Mouse (Mus musculus) kidney, adult 18-20 months (tissue): ENCODE data around the gene Trio.
"Not testable (repeated sequence)": the region's sequence is repeated elsewhere in the genome, so short reads cannot be mapped to it uniquely, and the experiment has no call there.

Source experiments
- DNase-seq: peaks from one replicate; pipeline ENCODE4 v3.0.0; 2021

The Trio gene

DNA sequence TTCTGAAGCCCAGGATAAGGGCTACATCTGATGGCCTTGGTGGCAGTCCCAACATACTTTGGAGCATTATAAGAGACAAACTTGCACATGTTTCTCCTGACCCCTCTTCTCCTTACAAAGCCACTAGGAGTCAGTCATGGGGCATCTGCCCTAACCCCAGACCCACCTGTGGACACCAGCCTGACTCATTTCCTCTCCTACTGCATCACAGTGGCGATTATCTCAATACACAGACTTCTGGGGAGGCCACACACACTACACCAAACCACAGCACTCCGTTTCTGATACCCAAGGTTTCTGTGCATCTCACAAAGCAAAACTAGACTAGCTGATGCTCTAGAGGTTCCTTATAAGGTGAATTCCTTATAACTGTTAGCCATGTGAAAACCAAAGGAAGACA is 153.4 kb downstream of the Trio start:
- DNase-seq: no peak

DNA sequence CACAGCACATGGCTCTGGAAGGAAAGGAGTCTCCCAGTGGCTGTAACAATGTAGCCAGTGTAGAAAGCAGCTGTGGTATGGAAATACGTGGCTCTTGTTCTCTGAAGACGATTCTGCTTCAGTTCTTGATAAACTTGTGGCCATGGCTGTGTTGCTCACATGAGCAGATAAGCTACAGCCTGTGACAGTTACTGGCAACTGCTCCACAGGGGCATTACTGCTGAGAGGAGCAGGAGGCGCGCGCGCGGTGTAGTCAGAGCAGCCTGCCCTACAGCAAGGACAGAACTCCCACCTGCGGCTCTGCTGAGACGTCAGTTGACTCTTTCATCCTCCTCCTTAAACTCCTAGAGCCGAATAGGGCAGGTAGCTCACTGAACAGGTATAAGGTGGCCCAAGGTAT is 153.9 kb downstream of the Trio start:
- DNase-seq: no peak

DNA sequence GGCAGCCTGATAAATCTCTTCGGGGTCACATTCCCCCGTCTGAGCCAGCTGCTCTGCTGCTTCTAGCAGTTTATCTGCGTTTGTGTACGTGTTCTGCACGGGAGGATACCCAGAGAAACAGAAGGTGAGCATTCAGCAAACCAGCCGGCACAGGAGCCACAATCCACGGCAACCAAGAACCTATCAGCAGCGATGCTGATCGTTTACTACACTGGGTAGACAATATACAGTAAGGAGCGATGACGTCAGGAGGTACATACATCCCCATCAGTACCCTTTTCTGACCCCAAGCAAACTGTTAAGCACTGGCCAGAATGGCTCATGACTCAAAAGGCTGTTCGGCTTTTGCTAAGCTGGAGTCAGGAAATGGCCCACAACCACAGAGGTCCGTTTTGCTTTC is 154.4 kb downstream of the Trio start:
- no peak for DNase-seq

GRCm38 (mm10) chr15:27869001-27869400 is 156.6 kb downstream of the Trio start:
- DNase-seq: no peak

- no peak for DNase-seq
Observed at GRCm38 (mm10) chr15:27867831-27868230, 157.8 kb downstream of the Trio start.

DNA sequence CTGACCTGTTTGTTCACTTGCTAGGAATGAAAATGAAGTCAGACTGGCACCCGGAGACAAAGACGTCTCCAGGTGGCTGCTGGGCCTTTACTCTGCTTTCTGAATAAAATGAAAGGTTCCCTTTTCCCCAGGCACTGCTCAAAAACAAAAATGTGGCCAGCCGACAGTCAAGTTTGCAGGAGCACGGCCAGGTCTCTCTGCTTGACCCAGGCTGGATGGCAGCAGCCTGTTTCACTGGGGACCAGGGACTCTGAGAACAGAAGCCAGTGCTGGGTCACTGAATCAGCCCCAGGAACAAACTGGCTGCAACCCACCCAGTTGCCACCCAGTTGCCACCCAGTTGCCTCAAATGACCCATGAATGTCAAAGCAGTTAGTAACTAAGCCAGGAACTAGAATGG is 159.2 kb downstream of the Trio start:
- DNase-seq: peak; percentile 29

DNA sequence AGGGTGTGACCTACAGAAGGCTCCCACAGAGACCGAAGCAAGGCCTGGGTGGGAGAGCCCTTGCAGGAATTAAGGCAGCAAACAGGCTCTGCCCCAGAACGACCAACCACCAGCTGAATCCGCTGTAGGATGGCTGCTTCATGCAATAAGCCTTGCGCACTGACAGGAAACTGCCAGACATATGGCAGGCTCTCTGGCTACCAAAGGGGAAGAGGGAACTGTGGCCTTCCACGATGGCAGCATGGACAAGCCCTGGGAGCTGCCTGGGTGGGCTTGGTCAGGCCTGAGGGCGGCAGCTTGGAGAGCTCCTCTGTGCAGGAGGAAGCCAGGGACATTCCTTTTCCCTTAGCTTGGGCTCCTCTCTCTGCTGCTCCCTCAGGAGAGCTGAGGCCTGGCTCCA is 159.6 kb downstream of the Trio start:
- DNase-seq: no peak

- no peak for DNase-seq
Observed at GRCm38 (mm10) chr15:27864397-27864796, 161.3 kb downstream of the Trio start.

DNA sequence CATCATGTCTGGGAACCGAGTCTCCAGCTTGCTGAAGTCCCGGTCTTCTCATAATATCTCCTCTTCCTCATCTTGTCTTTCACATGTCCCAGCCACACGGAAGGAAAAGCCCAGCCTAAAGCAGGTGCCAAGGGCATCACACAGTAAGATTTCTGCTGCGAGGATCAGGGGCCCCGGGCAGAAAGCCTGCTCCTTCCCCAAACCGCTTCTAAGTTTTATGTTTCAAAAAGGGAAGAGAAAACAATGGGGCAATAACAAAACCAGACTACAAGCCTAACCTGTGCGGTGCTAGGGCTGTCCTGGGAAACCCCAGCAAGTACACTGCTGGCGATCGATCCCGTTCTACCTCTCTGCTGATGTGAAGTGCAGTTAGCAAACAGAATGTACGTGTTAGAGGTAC is 162.7 kb downstream of the Trio start:
- no peak for DNase-seq

DNA sequence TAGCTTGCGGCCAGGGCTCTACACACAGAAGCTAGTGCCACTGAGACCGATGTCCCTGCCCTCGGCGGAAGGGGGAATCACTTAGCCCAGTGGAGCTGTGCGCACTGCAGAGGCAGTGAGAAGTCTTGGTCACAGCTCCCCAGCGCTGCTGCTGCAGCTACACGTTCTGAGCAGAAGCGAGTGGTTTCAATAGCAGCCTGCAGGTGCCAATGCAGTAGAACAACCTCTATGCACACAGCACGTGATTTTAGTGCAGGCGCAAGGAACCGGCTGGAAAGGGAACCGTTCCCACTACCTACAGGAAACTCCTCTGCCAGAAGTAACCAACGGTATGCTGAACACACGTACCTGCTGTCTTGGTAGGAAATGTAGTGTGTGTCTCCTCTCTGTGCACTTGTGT is 165.2 kb downstream of the Trio start:
- DNase-seq: no peak

DNA sequence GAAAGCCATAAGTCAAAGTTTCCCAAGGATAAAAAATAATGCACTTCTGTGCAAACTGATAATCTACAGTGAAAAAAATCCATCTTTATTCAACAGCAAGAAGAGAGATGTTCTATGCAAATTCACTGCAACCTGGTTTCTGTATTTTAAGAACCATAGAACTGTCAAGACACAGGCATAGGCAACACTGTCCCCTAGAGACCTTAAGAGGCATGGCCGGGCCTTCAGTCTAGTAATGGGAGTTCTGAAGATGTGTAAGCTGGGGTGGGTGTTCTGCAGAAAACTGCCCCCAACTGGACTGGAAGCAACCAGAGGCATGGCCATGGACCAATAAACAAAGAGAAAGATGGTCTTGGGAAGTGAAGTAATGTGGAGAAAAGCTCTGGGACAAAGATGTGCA is 166.1 kb downstream of the Trio start:
- no peak for DNase-seq

- no peak for DNase-seq
Observed at GRCm38 (mm10) chr15:27859115-27859514, 166.5 kb downstream of the Trio start.

- DNase-seq: no peak
Observed at GRCm38 (mm10) chr15:27858179-27858819, 167.3 kb downstream of the Trio start.

- DNase-seq: no peak
Observed at GRCm38 (mm10) chr15:27857242-27857641, 168.4 kb downstream of the Trio start.

DNA sequence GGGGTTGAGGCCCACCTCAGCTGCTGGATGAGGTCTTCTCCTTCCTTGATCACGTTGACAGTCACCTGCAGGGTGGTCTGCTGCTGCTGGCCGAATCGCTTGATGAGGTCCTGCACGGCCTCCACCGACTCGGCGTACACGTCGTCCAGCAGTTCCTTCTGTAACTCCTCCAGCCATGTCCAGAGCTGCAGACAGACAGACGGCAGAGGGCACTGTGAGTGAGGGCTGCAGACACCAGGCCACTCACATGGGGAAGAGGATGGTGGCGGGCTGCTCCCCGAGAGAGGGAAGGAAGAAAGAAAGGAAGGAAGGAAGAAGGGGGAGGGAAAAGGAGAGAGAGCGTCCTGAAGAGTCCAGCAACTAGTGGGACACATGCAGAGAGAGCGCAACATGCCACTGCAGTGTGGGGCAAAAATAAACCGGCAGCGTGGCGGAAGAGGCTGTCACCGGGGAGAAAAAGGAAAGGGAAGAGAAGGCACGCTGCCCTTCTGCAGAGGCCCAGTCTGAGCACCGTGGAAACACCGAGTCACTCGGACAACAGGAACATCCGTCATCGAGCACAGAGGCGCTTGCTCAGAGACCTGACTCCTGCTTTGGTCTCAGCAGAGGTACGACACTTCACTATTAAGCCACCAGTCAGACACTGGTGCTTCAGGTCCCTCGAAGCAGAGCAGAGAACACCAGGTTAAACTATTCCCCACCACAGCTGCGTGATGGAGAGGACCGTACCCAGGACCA is 169.4 kb downstream of the Trio start:
- no peak for DNase-seq

- DNase-seq: no peak
Observed at GRCm38 (mm10) chr15:27851312-27851711, 174.3 kb downstream of the Trio start.

GRCm38 (mm10) chr15:27850904-27851303 is 174.7 kb downstream of the Trio start:
- peak; percentile 24 for DNase-seq

- DNase-seq: no peak
Observed at GRCm38 (mm10) chr15:27849910-27850309, 175.7 kb downstream of the Trio start.

DNA sequence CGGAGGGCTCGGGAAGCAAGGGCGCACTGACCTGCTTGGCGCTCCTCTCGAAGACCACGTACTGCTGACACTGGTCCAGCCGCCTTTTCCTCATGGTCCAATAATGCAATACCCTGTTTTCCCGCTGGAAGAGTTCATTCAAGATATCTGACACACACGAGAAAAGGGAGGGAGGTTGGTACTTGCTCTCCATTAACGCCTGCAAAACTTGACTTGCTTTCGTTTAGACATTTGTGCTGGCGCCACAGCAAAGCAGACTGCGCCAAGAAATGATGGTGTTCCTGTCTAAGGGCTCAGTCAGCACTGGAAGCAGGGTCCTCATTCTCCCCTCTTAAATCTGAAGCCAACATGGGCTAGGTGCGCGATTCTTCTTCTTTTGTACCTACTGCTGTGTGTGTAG is 184.0 kb downstream of the Trio start:
- no peak for DNase-seq

GRCm38 (mm10) chr15:27840579-27840978 is 185.1 kb downstream of the Trio start:
- DNase-seq: no peak

GRCm38 (mm10) chr15:27840125-27840524 is 185.5 kb downstream of the Trio start:
- DNase-seq: no peak

GRCm38 (mm10) chr15:27831646-27832045 is 194.0 kb downstream of the Trio start:
- DNase-seq: no peak

DNA sequence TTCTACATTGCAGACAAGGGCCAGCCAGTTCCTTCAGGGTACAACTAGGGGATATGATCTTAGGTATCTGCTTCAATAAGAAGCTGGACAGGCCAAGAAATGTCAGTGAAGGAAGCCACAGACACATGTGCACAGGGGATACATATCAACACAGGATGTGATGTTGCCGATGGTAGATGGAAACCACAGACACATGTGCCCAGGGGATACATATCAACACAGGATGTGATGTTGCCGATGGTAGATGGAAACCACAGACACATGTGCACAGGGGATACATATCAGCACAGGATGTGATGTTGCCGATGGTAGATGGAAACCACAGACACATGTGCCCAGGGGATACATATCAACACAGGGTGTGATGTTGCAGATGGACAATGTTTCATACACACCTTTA is 197.8 kb downstream of the Trio start:
- DNase-seq: not testable (repeated sequence)

DNA sequence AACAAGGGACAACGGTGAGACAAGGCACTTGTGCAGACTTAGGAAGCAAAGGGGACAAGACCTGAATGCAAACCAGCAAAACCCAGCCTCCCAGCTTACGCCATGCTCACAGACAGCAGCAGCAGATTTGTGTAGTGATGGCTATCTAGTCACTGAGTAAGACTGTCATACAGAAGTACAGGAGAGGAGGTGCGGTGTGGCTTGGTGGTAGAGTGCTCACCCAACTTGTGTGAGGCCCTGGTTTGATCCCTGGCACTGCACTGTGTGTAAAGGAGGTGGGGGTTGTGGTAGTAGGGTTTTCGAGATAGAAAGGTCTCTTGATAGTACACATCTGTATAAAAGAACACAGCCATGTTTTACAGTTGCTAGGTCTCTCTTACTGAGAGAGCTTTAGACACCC is 198.8 kb downstream of the Trio start:
- no peak for DNase-seq
